Mouse (Mus musculus) hindbrain, embryonic 11.5 days (tissue): ENCODE measurements around the gene Slc39a13. TPM values are rescaled to one million over a fixed set of nuclear protein-coding genes. Genes with fewer than 3 reads are reported as not detected.
"Not testable (repeated sequence)": the region's sequence is repeated elsewhere in the genome, so short reads cannot be mapped to it uniquely, and the experiment has no call there.

Experiments used
- ATAC-seq: fragments of 200-750 bp; cut with Nextera tagmentation; 2 replicates; pipeline ENCODE4 v1.8.0; 2017; ENCODE audit warnings: mild to moderate bottlenecking, moderate TSS enrichment, moderate library complexity; ENCODE audit not compliant: low FRiP score
- DNase-seq: peaks from one replicate; pipeline ENCODE4 v3.0.0-alpha.2; 2015; ENCODE audit warnings: low spot score
- H3K27ac ChIP-seq: fragments of 300-500 bp; sonication (generic); 2 replicates; pipeline ENCODE4 v1.5.1; 2014; ENCODE audit warnings: mild to moderate bottlenecking, low read depth, low read length
- H3K27me3 ChIP-seq: fragments of 300-500 bp; sonication (generic); 2 replicates; pipeline ENCODE4 v1.6.1; 2014; ENCODE audit warnings: mild to moderate bottlenecking, low read length, moderate library complexity, mixed read lengths; ENCODE audit not compliant: control insufficient read depth, insufficient read depth
- H3K36me3 ChIP-seq: fragments of 300-500 bp; sonication (generic); 2 replicates; pipeline ENCODE4 v1.6.1; 2014; ENCODE audit warnings: mild to moderate bottlenecking, low read length, moderate library complexity, mixed read lengths; ENCODE audit not compliant: control insufficient read depth, insufficient read depth
- H3K4me1 ChIP-seq: fragments of 300-500 bp; sonication (generic); replicated peaks from 2 replicates; pipeline ENCODE4 v1.6.1; 2014; ENCODE audit warnings: low read length, mixed read lengths; ENCODE audit not compliant: control insufficient read depth, insufficient read depth
- H3K4me2 ChIP-seq: fragments of 300-500 bp; sonication (generic); replicated peaks from 2 replicates; pipeline ENCODE4 v1.6.1; 2014; ENCODE audit warnings: mild to moderate bottlenecking, low read depth, low read length
- H3K4me3 ChIP-seq: fragments of 300-500 bp; sonication (generic); 2 replicates; pipeline ENCODE4 v1.5.1; 2014; ENCODE audit warnings: low read depth, low read length
- H3K9ac ChIP-seq: fragments of 300-500 bp; sonication (generic); 2 replicates; pipeline ENCODE4 v1.6.1; 2014; ENCODE audit warnings: low read depth, low read length
- H3K9me3 ChIP-seq: fragments of 300-500 bp; sonication (generic); 2 replicates; pipeline ENCODE4 v1.6.1; 2016; ENCODE audit warnings: low read length; ENCODE audit not compliant: control insufficient read depth
- WGBS: fragments of 180-500 bp; shearing (Covaris S2); extraction: QIAGEN DNeasy Blood & Tissue Kit; methylation state at CpG from one replicate; pipeline ENCODE4 v1.1.7; 2014; 5-methylcytosine and 5-hydroxymethylcytosine counted together
- polyA plus RNA-seq: library from polyadenylated mRNA; unstranded; fragments of >200 nt; fragmentation: Nextera tagmentation; extraction: Ambion mirVana; gene quantifications from 2 replicates; pipeline ENCODE4 v1.2.1, GENCODE M21; 2014

Gene Slc39a13
- polyA plus RNA-seq, 1 experiment from 2014 or later, result 17.9 TPM

- no peak for ATAC-seq
- DNase-seq, result no peak
- WGBS, result 77% methylated on average over 6 of the region's 6 CpGs
- Histone ChIP-seq H3K4me2 (no peak overlapping the region), H3K9ac (no peak overlapping the region), H3K4me1 (peaks cover 2% of the 10 kb centered on the region; the same call in 1 of the 2 replicates), H3K4me3 (no peak overlapping the region), H3K9me3 (no peaks in the 10 kb centered on the region), H3K27me3 (peaks cover 3% of the 10 kb centered on the region; the same call in 1 of the 2 replicates), H3K27ac (no peak overlapping the region), H3K36me3 (no peaks in the 10 kb centered on the region)
Measured at GRCm38 (mm10) chr2:91113852-91114251, 43.6 kb upstream of the Slc39a13 start.

GRCm38 (mm10) chr2:91113334-91113733 lies 43.1 kb upstream of the Slc39a13 start:
- peaks cover 2% of the 10 kb centered on the region; the same call in 1 of the 2 replicates for H3K4me1 ChIP-seq
- H3K4me3 ChIP-seq, result no peak overlapping the region
- no peak for ATAC-seq
- no peak overlapping the region for H3K4me2 ChIP-seq
- no peaks in the 10 kb centered on the region for H3K36me3 ChIP-seq
- no peaks in the 10 kb centered on the region for H3K9me3 ChIP-seq
- H3K27me3 ChIP-seq, result peaks cover 3% of the 10 kb centered on the region; the same call in 1 of the 2 replicates
- no peak overlapping the region for H3K9ac ChIP-seq
- no peak overlapping the region for H3K27ac ChIP-seq
- DNase-seq, result no peak
- 76% methylated on average over 10 of the region's 10 CpGs for WGBS

GRCm38 (mm10) chr2:91112491-91112890 lies 42.3 kb upstream of the Slc39a13 start:
- peaks cover 2% of the 10 kb centered on the region; the same call in 1 of the 2 replicates for H3K4me1 ChIP-seq
- peaks cover 3% of the 10 kb centered on the region; the same call in 1 of the 2 replicates for H3K27me3 ChIP-seq
- 63% methylated on average over 4 of the region's 4 CpGs for WGBS
- ATAC-seq (no peak), DNase-seq (no peak)
- no peak overlapping the region for H3K4me2 ChIP-seq
- no peak overlapping the region for H3K27ac ChIP-seq
- no peak overlapping the region for H3K9ac ChIP-seq
- no peaks in the 10 kb centered on the region for H3K36me3 ChIP-seq
- H3K4me3 ChIP-seq, result no peak overlapping the region
- no peaks in the 10 kb centered on the region for H3K9me3 ChIP-seq

GRCm38 (mm10) chr2:91111832-91112231 lies 41.6 kb upstream of the Slc39a13 start:
- not testable (repeated sequence) for H3K27me3 ChIP-seq, H3K9ac ChIP-seq, H3K4me1 ChIP-seq, ATAC-seq, H3K27ac ChIP-seq, H3K4me3 ChIP-seq, DNase-seq, H3K9me3 ChIP-seq, H3K36me3 ChIP-seq, H3K4me2 ChIP-seq
- 100% methylated on average over 3 of the region's 3 CpGs for WGBS

GRCm38 (mm10) chr2:91110429-91110828 lies 40.2 kb upstream of the Slc39a13 start:
- no peak for ATAC-seq
- peaks cover 2% of the 10 kb centered on the region; the same call in 1 of the 2 replicates for H3K4me1 ChIP-seq
- no peak overlapping the region for H3K9ac ChIP-seq
- no peak for DNase-seq
- H3K4me2 ChIP-seq, result no peak overlapping the region
- 75% methylated on average over 6 of the region's 6 CpGs for WGBS
- no peak overlapping the region for H3K4me3 ChIP-seq
- H3K27ac ChIP-seq, result no peak overlapping the region
- no peaks in the 10 kb centered on the region for H3K9me3 ChIP-seq
- no peaks in the 10 kb centered on the region for H3K27me3 ChIP-seq
- H3K36me3 ChIP-seq, result no peaks in the 10 kb centered on the region

- ATAC-seq, result no peak
- H3K9me3 ChIP-seq, result no peaks in the 10 kb centered on the region
- H3K4me3 ChIP-seq, result no peak overlapping the region
- no peaks in the 10 kb centered on the region; the same call in 1 of the 2 replicates for H3K4me1 ChIP-seq
- no peak for DNase-seq
- no peak overlapping the region for H3K27ac ChIP-seq
- H3K36me3 ChIP-seq, result no peaks in the 10 kb centered on the region
- WGBS, result 94% methylated on average over 5 of the region's 5 CpGs
- no peak overlapping the region for H3K4me2 ChIP-seq
- no peaks in the 10 kb centered on the region for H3K27me3 ChIP-seq
- no peak overlapping the region for H3K9ac ChIP-seq
Measured at GRCm38 (mm10) chr2:91109807-91110385, 39.7 kb upstream of the Slc39a13 start.

GRCm38 (mm10) chr2:91109241-91109640 lies 39.0 kb upstream of the Slc39a13 start:
- no peaks in the 10 kb centered on the region for H3K4me1 ChIP-seq
- H3K4me3 ChIP-seq, result no peak overlapping the region
- H3K36me3 ChIP-seq, result no peaks in the 10 kb centered on the region
- H3K27ac ChIP-seq, result no peak overlapping the region
- no peaks in the 10 kb centered on the region for H3K27me3 ChIP-seq
- WGBS, result 84% methylated on average over 5 of the region's 5 CpGs
- H3K9ac ChIP-seq, result no peak overlapping the region
- no peak overlapping the region for H3K4me2 ChIP-seq
- ATAC-seq (no peak), DNase-seq (no peak)
- H3K9me3 ChIP-seq, result no peaks in the 10 kb centered on the region

- H3K9ac ChIP-seq, result no peak overlapping the region
- ATAC-seq (no peak), DNase-seq (no peak)
- WGBS, result 83% methylated on average over 3 of the region's 3 CpGs
- no peaks in the 10 kb centered on the region for H3K27me3 ChIP-seq
- H3K36me3 ChIP-seq, result no peaks in the 10 kb centered on the region
- H3K4me2 ChIP-seq, result no peak overlapping the region
- H3K27ac ChIP-seq, result no peak overlapping the region
- no peaks in the 10 kb centered on the region for H3K9me3 ChIP-seq
- no peak overlapping the region for H3K4me3 ChIP-seq
- H3K4me1 ChIP-seq, result no peaks in the 10 kb centered on the region
Measured at GRCm38 (mm10) chr2:91108156-91108555, 37.9 kb upstream of the Slc39a13 start.

- DNase-seq (peak; percentile 93), ATAC-seq (peak; percentile 81)
- no peaks in the 10 kb centered on the region for H3K9me3 ChIP-seq
- no peak overlapping the region for H3K9ac ChIP-seq
- H3K4me1 ChIP-seq, result no peaks in the 10 kb centered on the region
- 10% methylated on average over 7 of the region's 7 CpGs for WGBS
- H3K4me3 ChIP-seq, result no peak overlapping the region
- H3K27ac ChIP-seq, result no peak overlapping the region
- no peak overlapping the region for H3K4me2 ChIP-seq
- no peaks in the 10 kb centered on the region for H3K36me3 ChIP-seq
- no peaks in the 10 kb centered on the region for H3K27me3 ChIP-seq
Measured at GRCm38 (mm10) chr2:91101124-91101740, 31.0 kb upstream of the Slc39a13 start.
